Mouse (Mus musculus): Measurements from ENCODE around the gene Rab5b.
A peak's percentile ranks its signal among the peaks of the same experiment; 100 is the strongest.
"Not testable (repeated sequence)": the region's sequence is repeated elsewhere in the genome, so short reads cannot be mapped to it uniquely, and the experiment has no call there.

Gene Rab5b

GRCm38 (mm10) chr10:128695992-128696807 lies at the start of gene Rab5b:
Gene Rab5b, minus strand, starts transcription at chr10:128696264.
- peak; percentile 100 for DNase-seq (ENCODE audit: low read depth)

GRCm38 (mm10) chr10:128744680-128745601 lies 48.9 kb upstream of the Rab5b start, which contains the start of gene Dgka:
Gene Dgka, minus strand, starts transcription at chr10:128744855.
- peak; percentile 68 for DNase-seq (ENCODE audit: low read depth)

- no peak for DNase-seq (ENCODE audit: low read depth)
Observed at GRCm38 (mm10) chr10:128744211-128744610, 48.1 kb upstream of the Rab5b start.

- peak; percentile 50 for DNase-seq (ENCODE audit: low read depth)
Observed at GRCm38 (mm10) chr10:128743791-128744191, 47.7 kb upstream of the Rab5b start.

- peak; percentile 45 for DNase-seq (ENCODE audit: low read depth)
Observed at GRCm38 (mm10) chr10:128743235-128743634, 47.2 kb upstream of the Rab5b start.

- no peak for DNase-seq (ENCODE audit: low read depth)
Observed at GRCm38 (mm10) chr10:128742616-128743015, 46.6 kb upstream of the Rab5b start.

- DNase-seq (ENCODE audit: low read depth), result no peak
Observed at GRCm38 (mm10) chr10:128740296-128740695, 44.2 kb upstream of the Rab5b start.

GRCm38 (mm10) chr10:128737435-128737834 lies 41.4 kb upstream of the Rab5b start:
- no peak for DNase-seq (ENCODE audit: low read depth)

GRCm38 (mm10) chr10:128731992-128732391 lies 35.9 kb upstream of the Rab5b start:
- DNase-seq (ENCODE audit: low read depth), result no peak

- peak; percentile 72 for DNase-seq (ENCODE audit: low read depth)
Observed at GRCm38 (mm10) chr10:128731002-128731433, 35.0 kb upstream of the Rab5b start.

- DNase-seq (ENCODE audit: low read depth), result no peak
Observed at GRCm38 (mm10) chr10:128728059-128728458, 32.0 kb upstream of the Rab5b start.

GRCm38 (mm10) chr10:128725466-128725865 lies 29.4 kb upstream of the Rab5b start:
- not testable (repeated sequence) for DNase-seq (ENCODE audit: low read depth)

- DNase-seq (ENCODE audit: low read depth), result peak; percentile 81
Observed at GRCm38 (mm10) chr10:128715559-128716537, 19.8 kb upstream of the Rab5b start.

- DNase-seq (ENCODE audit: low read depth), result not testable (repeated sequence)
Observed at GRCm38 (mm10) chr10:128711318-128711717, 15.3 kb upstream of the Rab5b start.

GRCm38 (mm10) chr10:128705317-128705693 lies 9.2 kb upstream of the Rab5b start:
- no peak for DNase-seq (ENCODE audit: low read depth)

- DNase-seq (ENCODE audit: low read depth), result peak; percentile 92
Observed at GRCm38 (mm10) chr10:128704491-128705316, 8.6 kb upstream of the Rab5b start, which contains the start of gene Cdk2. Gene Cdk2, minus strand, starts transcription at chr10:128705031.

- DNase-seq (ENCODE audit: low read depth), result peak; percentile 13
Observed at GRCm38 (mm10) chr10:128703895-128704294, 7.8 kb upstream of the Rab5b start, which contains the start of gene Pmel. Gene Pmel, plus strand, starts transcription at chr10:128704195.

GRCm38 (mm10) chr10:128702328-128703007 lies 6.4 kb upstream of the Rab5b start:
- DNase-seq (ENCODE audit: low read depth), result no peak

- DNase-seq (ENCODE audit: low read depth), result no peak
Observed at GRCm38 (mm10) chr10:128700712-128701111, 4.6 kb upstream of the Rab5b start.

- no peak for DNase-seq (ENCODE audit: low read depth)
Observed at GRCm38 (mm10) chr10:128699611-128700010, 3.5 kb upstream of the Rab5b start.

Data from 416B (cell line).